Mouse (Mus musculus) lung, embryonic 16.5 days (tissue): ENCODE data around the gene Rrad. TPM values are rescaled to one million over a fixed set of nuclear protein-coding genes. Genes with fewer than 3 reads are reported as not detected.
"Not testable (repeated sequence)": the region's sequence is repeated elsewhere in the genome, so short reads cannot be mapped to it uniquely, and the experiment has no call there.

Experiments used
- ATAC-seq: fragments of 200-750 bp; cut with Nextera tagmentation; 2 replicates; pipeline ENCODE4 v1.8.0; 2017; ENCODE audit warnings: low read depth, mild to moderate bottlenecking, moderate library complexity
- H3K27ac ChIP-seq: fragments of 300-500 bp; sonication (generic); 2 replicates; pipeline ENCODE4 v1.5.1; 2014; ENCODE audit warnings: mild to moderate bottlenecking, control low read depth, low read length
- H3K27me3 ChIP-seq: fragments of 300-500 bp; sonication (generic); 2 replicates; pipeline ENCODE4 v1.6.1; 2014; ENCODE audit warnings: low read depth, low read length, mixed read lengths; ENCODE audit not compliant: control insufficient read depth, insufficient read depth
- H3K36me3 ChIP-seq: fragments of 300-500 bp; sonication (generic); 2 replicates; pipeline ENCODE4 v1.6.1; 2014; ENCODE audit warnings: low read length; ENCODE audit not compliant: control insufficient read depth, insufficient read depth
- H3K4me1 ChIP-seq: fragments of 300-500 bp; sonication (generic); replicated peaks from 2 replicates; pipeline ENCODE4 v1.6.1; 2014; ENCODE audit warnings: low read length, mixed read lengths; ENCODE audit not compliant: control insufficient read depth, insufficient read depth
- H3K4me2 ChIP-seq: fragments of 300-500 bp; sonication (generic); 2 replicates; pipeline ENCODE4 v1.6.1; 2014; ENCODE audit warnings: low read depth, low read length, control low read depth
- H3K4me3 ChIP-seq: fragments of 300-500 bp; sonication (generic); 2 replicates; pipeline ENCODE4 v1.5.1; 2014; ENCODE audit warnings: mild to moderate bottlenecking, low read length, control low read depth
- H3K9ac ChIP-seq: fragments of 300-500 bp; sonication (generic); 2 replicates; pipeline ENCODE4 v1.6.1; 2014; ENCODE audit warnings: low read length, control low read depth
- H3K9me3 ChIP-seq: fragments of 300-500 bp; sonication (generic); 2 replicates; pipeline ENCODE4 v1.6.1; 2016; ENCODE audit warnings: low read length; ENCODE audit not compliant: control insufficient read depth
- WGBS: fragments of 180-500 bp; shearing (Covaris S2); extraction: QIAGEN DNeasy Blood & Tissue Kit; methylation state at CpG from one replicate; pipeline ENCODE4 v1.1.7; 2014; 5-methylcytosine and 5-hydroxymethylcytosine counted together
- polyA plus RNA-seq: library from polyadenylated mRNA; unstranded; fragments of >200 nt; fragmentation: Nextera tagmentation; extraction: Ambion mirVana; gene quantifications from 2 replicates; pipeline ENCODE4 v1.2.1, GENCODE M21; 2015

The Rrad gene
- polyA plus RNA-seq: 21.7 and 22.2 TPM in 2 replicates

- peaks cover 12% of the 10 kb centered on the region for H3K4me1 ChIP-seq
- H3K36me3 ChIP-seq: no peaks in the 10 kb centered on the region
- H3K27me3 ChIP-seq: no peaks in the 10 kb centered on the region; the same call in 1 of the 2 replicates
- peak within 1 kb of the TSS; percentile 58 for H3K27ac ChIP-seq
- H3K4me2 ChIP-seq: peak within 1 kb of the TSS; percentile 57
- no peaks in the 10 kb centered on the region for H3K9me3 ChIP-seq
- H3K9ac ChIP-seq: peak within 1 kb of the TSS; percentile 52
- under 1% methylated on average over 20 of the region's 28 CpGs for WGBS
- peak; percentile 80 for ATAC-seq
- peak within 1 kb of the TSS; percentile 48 for H3K4me3 ChIP-seq
Measured at GRCm38 (mm10) chr8:104630981-104631663, at the start of gene Rrad. TSS of gene Rrad (minus strand) at chr8:104631327.

GRCm38 (mm10) chr8:104655614-104656013 is 24.5 kb upstream of the Rrad start:
- H3K4me1 ChIP-seq: no peaks in the 10 kb centered on the region
- 64% methylated on average over 4 of the region's 4 CpGs for WGBS
- H3K36me3 ChIP-seq: no peaks in the 10 kb centered on the region
- H3K27ac ChIP-seq: no peak overlapping the region
- no peak overlapping the region for H3K4me2 ChIP-seq
- H3K9ac ChIP-seq: no peak overlapping the region
- H3K9me3 ChIP-seq: no peaks in the 10 kb centered on the region
- H3K27me3 ChIP-seq: no peaks in the 10 kb centered on the region
- H3K4me3 ChIP-seq: no peak overlapping the region
- ATAC-seq: no peak

GRCm38 (mm10) chr8:104654984-104655383 is 23.9 kb upstream of the Rrad start:
- ATAC-seq: peak; percentile 52; the same call in 1 of the 2 replicates
- no peaks in the 10 kb centered on the region for H3K9me3 ChIP-seq
- no peak overlapping the region for H3K4me2 ChIP-seq
- H3K27ac ChIP-seq: no peak overlapping the region
- no peak overlapping the region for H3K4me3 ChIP-seq
- 5% methylated on average over 3 of the region's 3 CpGs for WGBS
- H3K27me3 ChIP-seq: no peaks in the 10 kb centered on the region
- H3K9ac ChIP-seq: no peak overlapping the region
- no peaks in the 10 kb centered on the region for H3K36me3 ChIP-seq
- H3K4me1 ChIP-seq: no peaks in the 10 kb centered on the region

DNA sequence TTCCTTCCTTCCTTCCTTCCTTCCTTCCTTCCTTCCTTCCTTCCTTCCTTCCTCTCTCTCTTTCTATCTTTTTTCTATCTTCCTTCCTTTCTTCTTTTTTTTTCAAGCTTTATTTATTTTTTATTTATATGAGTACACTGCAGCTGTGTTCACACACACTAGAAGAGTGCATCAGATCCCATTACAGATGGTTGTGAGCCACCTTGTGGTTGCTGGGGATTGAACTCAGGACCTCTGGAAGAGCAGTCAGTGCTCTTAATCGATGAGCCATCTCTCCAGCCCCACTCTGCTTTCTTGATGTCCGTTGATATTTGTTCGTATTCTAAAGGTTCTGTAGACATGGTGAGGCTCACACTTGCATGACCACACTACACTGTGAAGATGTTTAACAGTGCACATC is 13.1 kb upstream of the Rrad start:
- peaks cover 11% of the 10 kb centered on the region for H3K4me1 ChIP-seq
- not testable (repeated sequence) for H3K9me3 ChIP-seq, H3K27me3 ChIP-seq, H3K9ac ChIP-seq, ATAC-seq, H3K4me3 ChIP-seq, H3K36me3 ChIP-seq, H3K4me2 ChIP-seq, H3K27ac ChIP-seq
- WGBS: 51% methylated on average over 3 of the region's 3 CpGs

- Histone ChIP-seq H3K27ac (no peak overlapping the region; the same call in 1 of the 2 replicates), H3K4me2 (peak overlapping the region; percentile 63), H3K4me3 (peak overlapping the region; percentile 87), H3K27me3 (no peaks in the 10 kb centered on the region), H3K36me3 (peaks cover 6% of the 10 kb centered on the region), H3K9ac (peak overlapping the region; percentile 90), H3K9me3 (no peaks in the 10 kb centered on the region), H3K4me1 (peaks cover 11% of the 10 kb centered on the region)
- WGBS: 79% methylated on average over 6 of the region's 6 CpGs
- ATAC-seq: peak; percentile 5; the same call in 1 of the 2 replicates
Measured at GRCm38 (mm10) chr8:104642324-104642654, 11.2 kb upstream of the Rrad start.

- H3K4me1 ChIP-seq: peaks cover 11% of the 10 kb centered on the region
- no peaks in the 10 kb centered on the region for H3K27me3 ChIP-seq
- WGBS: under 1% methylated on average over 66 of the region's 66 CpGs
- ATAC-seq: peak; percentile 98
- H3K36me3 ChIP-seq: peaks cover 6% of the 10 kb centered on the region
- no peaks in the 10 kb centered on the region for H3K9me3 ChIP-seq
- H3K27ac ChIP-seq: peak within 1 kb of the TSS; percentile 72
- H3K4me3 ChIP-seq: peak within 1 kb of the TSS; percentile 87
- H3K9ac ChIP-seq: peak within 1 kb of the TSS; percentile 90
- peak within 1 kb of the TSS; percentile 63 for H3K4me2 ChIP-seq
Measured at GRCm38 (mm10) chr8:104641426-104642323, 10.5 kb upstream of the Rrad start, which contains the start of gene Ciao2b. TSS of gene Ciao2b (minus strand) at chr8:104641965.

DNA sequence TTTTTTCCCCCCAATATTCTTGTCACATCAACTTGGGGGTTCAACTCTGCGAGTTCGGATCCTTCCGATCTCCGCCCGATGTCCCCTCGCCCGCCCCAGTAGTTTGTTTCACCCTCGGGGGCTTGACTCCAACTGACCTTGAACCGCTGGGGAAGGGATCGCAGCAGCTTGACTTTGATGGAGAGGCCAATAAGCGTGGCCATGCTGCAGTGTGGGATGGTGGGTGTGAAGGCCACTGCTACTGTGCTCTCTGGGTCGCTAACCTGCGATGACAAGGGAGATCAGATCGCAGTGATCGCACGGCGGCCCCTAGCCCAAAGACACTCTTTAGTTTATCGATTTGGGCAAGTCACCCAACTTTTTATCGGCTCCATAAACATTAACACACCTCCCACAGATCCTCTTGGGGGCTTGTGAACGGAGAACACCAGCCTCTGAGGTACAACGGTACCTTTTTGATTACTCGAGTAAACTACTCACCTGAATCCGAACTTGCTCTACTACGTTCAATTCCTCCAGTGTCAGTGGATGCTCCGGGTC is 9.8 kb upstream of the Rrad start:
- Histone ChIP-seq H3K4me2 (peak overlapping the region; percentile 63), H3K4me1 (peaks cover 11% of the 10 kb centered on the region), H3K36me3 (peaks cover 6% of the 10 kb centered on the region), H3K27me3 (no peaks in the 10 kb centered on the region), H3K4me3 (peak overlapping the region; percentile 87), H3K9ac (peak overlapping the region; percentile 90), H3K27ac (no peak overlapping the region), H3K9me3 (no peaks in the 10 kb centered on the region)
- WGBS: 6% methylated on average over 25 of the region's 25 CpGs
- no peak for ATAC-seq

- Histone ChIP-seq H3K9me3 (no peaks in the 10 kb centered on the region), H3K9ac (peak overlapping the region; percentile 90; the same call in 1 of the 2 replicates), H3K36me3 (peaks cover 6% of the 10 kb centered on the region), H3K4me1 (peaks cover 11% of the 10 kb centered on the region), H3K27ac (no peak overlapping the region), H3K4me3 (peak overlapping the region; percentile 87), H3K27me3 (no peaks in the 10 kb centered on the region), H3K4me2 (peak overlapping the region; percentile 63)
- 79% methylated on average over 7 of the region's 7 CpGs for WGBS
- ATAC-seq: no peak
Measured at GRCm38 (mm10) chr8:104640241-104640640, 9.1 kb upstream of the Rrad start.

- H3K4me2 ChIP-seq: no peak overlapping the region
- ATAC-seq: no peak
Measured at GRCm38 (mm10) chr8:104638010-104638409, 6.9 kb upstream of the Rrad start.

More at GRCm38 (mm10) chr8:104638010-104638409, 6.9 kb upstream of the Rrad start:
- H3K9me3 ChIP-seq: no peaks in the 10 kb centered on the region
- H3K27ac ChIP-seq: no peak overlapping the region
- no peak overlapping the region for H3K9ac ChIP-seq
- peaks cover 6% of the 10 kb centered on the region for H3K36me3 ChIP-seq
- 81% methylated on average over 6 of the region's 6 CpGs for WGBS
- H3K4me3 ChIP-seq: no peak overlapping the region
- H3K27me3 ChIP-seq: no peaks in the 10 kb centered on the region
- H3K4me1 ChIP-seq: peaks cover 11% of the 10 kb centered on the region
